Mouse (Mus musculus): ENCODE results near the gene Rxrb. TPM values are rescaled to one million over a fixed set of nuclear protein-coding genes. Genes with fewer than 3 reads are reported as not detected.

Gene Rxrb
- total and polyA plus RNA-seq, 3 experiments, result 27.0 to 47.7 (median 36.9) TPM

- Histone ChIP-seq H3K36me3 (replicated peaks in 1 of 2; ENCODE audit: control insufficient read depth in 1 of 2, insufficient read depth in 1 of 2, low read length in 1 of 2) (peaks cover 28 to 51% of the 10 kb centered on the region in 2 experiments), H3K27ac (ENCODE audit: insufficient read depth, low read depth) (peak overlapping the region; percentile 60), H3K4me3 (replicated peaks in 1 of 3; ENCODE audit: low read depth in 2 of 3, low read length in 2 of 3, poor library complexity in 1 of 3) (peak overlapping the region; percentile 90 to 97 (median 94)), H3K79me2 (replicated peaks; ENCODE audit: control insufficient read depth, extremely low read depth, insufficient read depth, poor library complexity, severe bottlenecking) (peaks cover 32% of the 10 kb centered on the region), H3K9me3 (replicated peaks; ENCODE audit: low read length) (no peaks in the 10 kb centered on the region), H3K4me1 (ENCODE audit: control insufficient read depth in 1 of 2, insufficient read depth in 2 of 2) (peaks cover 30 to 59% of the 10 kb centered on the region in 2 experiments), H3K9ac (ENCODE audit: insufficient read depth, low read depth) (peak overlapping the region; percentile 93), H3K4me2 (ENCODE audit: insufficient read depth, low read depth, poor library complexity, severe bottlenecking) (peak overlapping the region; percentile 73), H3K27me3 (replicated peaks) (no peaks in the 10 kb centered on the region)
- no peak for DNase-seq (ENCODE audit: extremely low read depth)
- dilution Hi-C loops (cut with MboI; ENCODE audit: extremely low pct_ligation_motif_present, extremely low pct_unique_long_range_greater_than_20kb, low sequenced_read_pairs) (no loop called here), in situ Hi-C loops (cut with MboI; ENCODE audit: low pct_ligation_motif_present, low pct_unique_long_range_greater_than_20kb, low sequenced_read_pairs) (no loop called here)
- TF ChIP-seq MAFK (IDR thresholded peaks at IDR 0.05; ENCODE audit: insufficient replicate concordance, low read length) (no peak), BHLHE40 (IDR thresholded peaks at IDR 0.05; ENCODE audit: low read depth, low read length) (peak; percentile 67)
Measured at GRCm38 (mm10) chr17:34030861-34031326, 718 bp upstream of the Rxrb start.

DNA sequence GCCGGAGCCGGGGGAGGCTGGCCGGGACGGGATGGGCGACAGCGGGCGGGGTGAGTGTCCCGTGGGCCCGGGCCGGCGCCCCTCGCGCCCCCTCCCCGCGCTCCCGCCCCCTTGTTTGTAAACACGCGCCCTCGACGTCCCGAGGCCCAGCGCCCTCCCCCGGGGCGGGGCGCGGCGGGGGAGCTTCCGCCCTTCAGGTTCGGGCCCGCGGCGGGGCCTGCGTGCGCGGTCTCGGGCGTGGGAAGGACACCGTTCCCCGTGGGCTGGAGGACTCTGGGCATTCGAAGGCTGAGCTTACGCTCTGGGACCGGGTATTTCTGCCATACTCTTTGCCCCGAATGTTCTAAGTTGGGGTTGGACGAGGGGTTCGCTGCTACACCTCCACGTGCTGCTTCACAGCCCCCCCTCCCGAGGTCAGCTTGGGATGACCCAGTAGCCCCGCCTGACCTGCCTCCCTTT, 591 bp downstream of the Rxrb start:
- Histone ChIP-seq H3K27me3 (replicated peaks) (no peaks in the 10 kb centered on the region), H3K79me2 (replicated peaks; ENCODE audit: control insufficient read depth, extremely low read depth, insufficient read depth, poor library complexity, severe bottlenecking) (peaks cover 32% of the 10 kb centered on the region), H3K4me1 (ENCODE audit: control insufficient read depth in 1 of 2, insufficient read depth in 2 of 2) (peaks cover 21 to 46% of the 10 kb centered on the region in 2 experiments), H3K9me3 (replicated peaks; ENCODE audit: low read length) (no peaks in the 10 kb centered on the region), H3K36me3 (replicated peaks in 1 of 2; ENCODE audit: control insufficient read depth in 1 of 2, insufficient read depth in 1 of 2, low read length in 1 of 2) (peaks cover 42 to 64% of the 10 kb centered on the region in 2 experiments), H3K9ac (ENCODE audit: insufficient read depth, low read depth) (peak overlapping the region; percentile 96), H3K4me3 (replicated peaks in 1 of 3; ENCODE audit: low read depth in 2 of 3, low read length in 2 of 3, poor library complexity in 1 of 3) (peak overlapping the region; percentile 89 to 96 (median 90)), H3K4me2 (ENCODE audit: insufficient read depth, low read depth, poor library complexity, severe bottlenecking) (peak overlapping the region; percentile 67; the same call in 1 of the 2 replicates), H3K27ac (ENCODE audit: insufficient read depth, low read depth) (peak overlapping the region; percentile 86)
- in situ Hi-C loops (cut with MboI; ENCODE audit: low pct_ligation_motif_present, low pct_unique_long_range_greater_than_20kb, low sequenced_read_pairs), result no loop called here
- peak; percentile 47 for DNase-seq (ENCODE audit: extremely low read depth)
- dilution Hi-C loops (cut with MboI; ENCODE audit: extremely low pct_ligation_motif_present, extremely low pct_unique_long_range_greater_than_20kb, low sequenced_read_pairs), result no loop called here
- TF ChIP-seq ZKSCAN1 (IDR thresholded peaks at IDR 0.05; ENCODE audit: borderline replicate concordance, low read depth, low read length), result no peak
- TF ChIP-seq RAD21 (IDR thresholded peaks at IDR 0.05; ENCODE audit: low read depth, low read length), result no peak
- peak; percentile 90 for TF ChIP-seq MAX (IDR thresholded peaks at IDR 0.05; ENCODE audit: low read length)
- TF ChIP-seq TCF12 (IDR thresholded peaks at IDR 0.05; ENCODE audit: low read depth, low read length), result 0 out of 2 replicates have a peak, but pooled peaks have one; percentile 34
- peak; percentile 27; the same call in 1 of the 2 replicates for TF ChIP-seq IRF4 (IDR thresholded peaks at IDR 0.05; ENCODE audit: low read depth, low read length)
- no peak for TF ChIP-seq KAT2A (IDR thresholded peaks at IDR 0.05; ENCODE audit: insufficient replicate concordance, low read length)
- TF ChIP-seq TBP (conservative IDR thresholded peaks at IDR 0.05; ENCODE audit: low read depth, low read length), result 0 out of 2 replicates have a peak, but pooled peaks have one; percentile 29
- no peak for TF ChIP-seq EP300 (IDR thresholded peaks at IDR 0.05; ENCODE audit: low read length)
- TF ChIP-seq ZMIZ1 (IDR thresholded peaks at IDR 0.05; ENCODE audit: low read depth, low read length), result no peak
- TF ChIP-seq USF2 (conservative IDR thresholded peaks at IDR 0.05; ENCODE audit: low read depth, low read length), result no peak
- no peak for TF ChIP-seq E2F4 (IDR thresholded peaks at IDR 0.05; ENCODE audit: insufficient replicate concordance, low read depth, low read length)
- TF ChIP-seq NRF1 (IDR thresholded peaks at IDR 0.05; ENCODE audit: low read depth, low read length), result no peak; the same call in 1 of the 2 replicates
- TF ChIP-seq SMC3 (IDR thresholded peaks at IDR 0.05; ENCODE audit: low read depth, low read length), result no peak
- TF ChIP-seq POLR2A (IDR thresholded peaks at IDR 0.05; ENCODE audit: low read depth, low read length), result peak; percentile 65
- TF ChIP-seq MYC (IDR thresholded peaks at IDR 0.05; ENCODE audit: low read depth, low read length), result peak; percentile 97
- TF ChIP-seq NELFE (IDR thresholded peaks at IDR 0.05; ENCODE audit: low read depth, low read length), result peak; percentile 73
- no peak for TF ChIP-seq ZC3H11A (IDR thresholded peaks at IDR 0.05; ENCODE audit: low read depth, low read length)
- no peak for TF ChIP-seq JUND (conservative IDR thresholded peaks at IDR 0.05; ENCODE audit: low read depth, low read length)
- no peak for TF ChIP-seq CHD1 (IDR thresholded peaks at IDR 0.05; ENCODE audit: low read depth, low read length)
- no peak for TF ChIP-seq POLR2AphosphoS2 (IDR thresholded peaks at IDR 0.05; ENCODE audit: low read depth, low read length)
- peak; percentile 63; the same call in 1 of the 2 replicates for TF ChIP-seq ELF1 (IDR thresholded peaks at IDR 0.05; ENCODE audit: low read depth, low read length)
- TF ChIP-seq PAX5 (IDR thresholded peaks at IDR 0.05; ENCODE audit: low read length), result no peak
- no peak for TF ChIP-seq CHD2 (IDR thresholded peaks at IDR 0.05; ENCODE audit: low read length)
- peak; percentile 76 for TF ChIP-seq SIN3A (IDR thresholded peaks at IDR 0.05; ENCODE audit: low read length)
- TF ChIP-seq MXI1 (IDR thresholded peaks at IDR 0.05; ENCODE audit: low read depth, low read length), result peak; percentile 91
- TF ChIP-seq CTCF (conservative IDR thresholded peaks at IDR 0.05 in 1 of 2, IDR thresholded peaks at IDR 0.05 in 1 of 2; ENCODE audit: low read depth in 2 of 2, low read length in 2 of 2), result no peak
- no peak for TF ChIP-seq MAFK (IDR thresholded peaks at IDR 0.05; ENCODE audit: insufficient replicate concordance, low read length)
- TF ChIP-seq USF1 (IDR thresholded peaks at IDR 0.05; ENCODE audit: low read depth, low read length), result no peak
- no peak for TF ChIP-seq UBTF (IDR thresholded peaks at IDR 0.05; ENCODE audit: low read depth, low read length)
- TF ChIP-seq GABPA (IDR thresholded peaks at IDR 0.05; ENCODE audit: insufficient replicate concordance, low read depth, low read length), result no peak
- peak; percentile 61 for TF ChIP-seq BHLHE40 (IDR thresholded peaks at IDR 0.05; ENCODE audit: low read depth, low read length)
- TF ChIP-seq HCFC1 (IDR thresholded peaks at IDR 0.05; ENCODE audit: low read depth, low read length), result no peak; the same call in 1 of the 2 replicates
- no peak for TF ChIP-seq ETS1 (conservative IDR thresholded peaks at IDR 0.05; ENCODE audit: low read depth, low read length)

All from CH12.LX (cell line).